Mouse (Mus musculus) forebrain, embryonic 15.5 days (tissue): ENCODE measurements around the gene Btf3. TPM values are rescaled to one million over a fixed set of nuclear protein-coding genes. Genes with fewer than 3 reads are reported as not detected.

Source experiments
- ATAC-seq: fragments of 200-750 bp; cut with Nextera tagmentation; replicated peaks from 2 replicates; pipeline ENCODE4 v1.8.0; 2017; ENCODE audit warnings: mild to moderate bottlenecking, moderate TSS enrichment, moderate library complexity
- H3K27ac ChIP-seq: fragments of 300-500 bp; sonication (generic); replicated peaks from 2 replicates; pipeline ENCODE4 v1.5.1; 2015; ENCODE audit warnings: mild to moderate bottlenecking, inconsistent platforms
- H3K27me3 ChIP-seq: fragments of 300-500 bp; sonication (generic); 2 replicates; pipeline ENCODE4 v1.6.1; 2015; ENCODE audit warnings: inconsistent platforms
- H3K36me3 ChIP-seq: fragments of 300-500 bp; sonication (generic); 2 replicates; pipeline ENCODE4 v1.6.1; 2015; ENCODE audit warnings: mild to moderate bottlenecking, inconsistent platforms
- H3K4me1 ChIP-seq: fragments of 300-500 bp; sonication (generic); 2 replicates; pipeline ENCODE4 v1.6.1; 2015; ENCODE audit warnings: inconsistent platforms
- H3K4me2 ChIP-seq: fragments of 300-500 bp; sonication (generic); replicated peaks from 2 replicates; pipeline ENCODE4 v1.6.1; 2015; ENCODE audit warnings: mild to moderate bottlenecking, inconsistent platforms
- H3K4me3 ChIP-seq: fragments of 300-500 bp; sonication (generic); 2 replicates; pipeline ENCODE4 v1.5.1; 2015; ENCODE audit warnings: mild to moderate bottlenecking, inconsistent platforms
- H3K9ac ChIP-seq: fragments of 300-500 bp; sonication (generic); replicated peaks from 2 replicates; pipeline ENCODE4 v1.6.1; 2015; ENCODE audit warnings: mild to moderate bottlenecking, inconsistent platforms
- H3K9me3 ChIP-seq: fragments of 300-500 bp; sonication (generic); 2 replicates; pipeline ENCODE4 v1.6.1; 2016; ENCODE audit warnings: inconsistent platforms
- WGBS: fragments of 180-500 bp; shearing (Covaris S2); methylation state at CpG from one replicate; pipeline ENCODE4 v1.1.7; 2015; ENCODE audit warnings: mixed read lengths; 5-methylcytosine and 5-hydroxymethylcytosine counted together
- polyA plus RNA-seq: library from polyadenylated mRNA; unstranded; fragments of >200 nt; fragmentation: Nextera tagmentation; extraction: Ambion mirVana; gene quantifications from 2 replicates; pipeline ENCODE4 v1.2.1, GENCODE M21; 2015

Gene Btf3
- polyA plus RNA-seq, 1 experiment from 2014 or later = 597 TPM

DNA sequence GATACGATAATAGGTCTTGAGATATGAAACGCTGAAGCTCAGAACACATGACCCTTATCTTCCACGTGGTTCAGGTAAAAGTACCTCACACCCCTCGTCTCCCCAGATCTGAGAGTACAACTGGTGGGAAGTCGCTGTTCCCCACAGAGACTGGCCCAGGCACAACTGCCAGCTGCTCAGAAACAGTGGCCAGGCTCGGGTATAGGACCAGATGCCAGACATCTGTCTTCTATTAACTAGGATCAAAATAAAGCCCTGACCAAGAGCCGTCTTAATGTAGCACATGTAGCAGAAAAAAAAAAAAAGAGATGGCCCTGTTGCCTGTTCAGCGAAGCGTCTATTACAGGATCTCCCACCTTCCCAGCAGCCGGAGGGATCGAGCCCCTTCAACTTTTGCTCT, 8.2 kb upstream of the Btf3 start:
- no peak overlapping the region for H3K9ac ChIP-seq
- H3K9me3 ChIP-seq = no peaks in the 10 kb centered on the region
- H3K27ac ChIP-seq = no peak overlapping the region
- 93% methylated on average over 11 of the region's 11 CpGs for WGBS
- H3K4me1 ChIP-seq = no peaks in the 10 kb centered on the region
- H3K27me3 ChIP-seq = no peaks in the 10 kb centered on the region
- no peaks in the 10 kb centered on the region for H3K36me3 ChIP-seq
- no peak for ATAC-seq
- no peak overlapping the region for H3K4me2 ChIP-seq
- H3K4me3 ChIP-seq = no peak overlapping the region

DNA sequence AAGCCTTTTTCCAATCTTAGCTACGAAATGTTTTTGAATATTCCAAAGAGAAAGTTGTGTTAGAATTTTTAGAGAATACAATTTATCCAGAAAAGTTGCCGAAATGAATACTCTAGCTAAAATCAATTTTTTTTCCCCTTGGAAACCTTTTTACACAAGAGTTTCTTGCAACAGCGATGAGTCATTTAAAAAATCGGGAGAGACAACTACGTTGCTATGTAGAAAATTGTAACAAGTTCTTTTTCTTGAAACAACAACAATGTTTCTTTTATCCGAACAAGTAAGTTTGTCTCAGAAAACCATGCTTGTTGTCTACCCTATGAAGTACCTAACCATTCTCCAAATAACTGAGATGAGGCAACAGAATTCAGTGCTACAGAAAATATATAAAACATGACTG, 1.1 kb upstream of the Btf3 start:
- H3K4me2 ChIP-seq = peak overlapping the region; percentile 72; the same call in 1 of the 2 replicates

DNA sequence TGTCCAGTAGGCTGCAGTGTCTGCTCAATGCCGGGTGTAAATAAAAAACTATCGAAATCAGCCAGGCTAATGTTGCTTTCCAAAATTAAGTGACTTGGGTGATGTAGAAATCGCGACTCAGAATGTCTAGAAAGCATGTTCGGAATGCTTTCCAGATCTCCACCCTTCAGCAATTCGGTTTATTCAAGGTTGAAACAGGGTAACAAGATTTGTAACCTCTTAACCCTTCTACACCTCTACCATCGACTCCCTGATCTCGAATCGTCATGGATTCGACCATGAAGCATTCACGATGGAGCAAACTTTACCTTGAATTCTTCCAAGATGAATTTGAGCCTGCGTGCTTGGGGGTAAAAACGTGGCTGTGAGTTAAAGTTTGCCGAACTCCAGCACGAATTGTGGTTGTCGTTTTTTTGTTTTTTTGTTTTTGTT, 456 bp upstream of the Btf3 start:
- no peaks in the 10 kb centered on the region for H3K27me3 ChIP-seq
- ATAC-seq = no peak
- H3K4me2 ChIP-seq = peak overlapping the region; percentile 72
- H3K9ac ChIP-seq = peak overlapping the region; percentile 97
- peak overlapping the region; percentile 91 for H3K27ac ChIP-seq
- H3K36me3 ChIP-seq = peaks cover 21% of the 10 kb centered on the region
- H3K4me1 ChIP-seq = peaks cover 26% of the 10 kb centered on the region
- 2% methylated on average over 16 of the region's 16 CpGs for WGBS
- no peaks in the 10 kb centered on the region for H3K9me3 ChIP-seq
- peak overlapping the region; percentile 98 for H3K4me3 ChIP-seq

More for the DNA sequence above, 1.1 kb upstream of the Btf3 start:
- Histone ChIP-seq H3K27ac (no peak overlapping the region), H3K9ac (no peak overlapping the region; the same call in 1 of the 2 replicates), H3K36me3 (peaks cover 16% of the 10 kb centered on the region), H3K27me3 (no peaks in the 10 kb centered on the region), H3K4me3 (no peak overlapping the region), H3K4me1 (peaks cover 26% of the 10 kb centered on the region), H3K9me3 (no peaks in the 10 kb centered on the region)
- 92% methylated on average over 6 of the region's 6 CpGs for WGBS
- no peak for ATAC-seq

DNA sequence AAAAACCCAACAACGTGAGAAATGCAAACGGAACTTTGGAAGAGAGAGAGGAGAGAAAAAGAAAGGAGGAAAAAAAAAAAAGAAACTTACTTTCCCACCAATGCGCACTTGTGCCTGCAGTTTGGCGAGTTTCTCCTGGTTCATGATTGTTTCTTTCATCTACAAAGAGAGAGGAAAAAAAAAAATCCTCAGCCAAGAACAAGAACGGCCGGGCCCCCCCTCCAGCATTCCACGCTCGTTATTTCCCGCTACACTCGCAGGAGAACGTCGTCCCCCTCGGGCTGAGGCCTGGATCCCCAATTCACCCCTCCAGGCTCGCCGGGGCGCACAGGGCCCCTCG, 696 bp downstream of the Btf3 start:
- H3K4me2 ChIP-seq = peak overlapping the region; percentile 72
- H3K36me3 ChIP-seq = peaks cover 32% of the 10 kb centered on the region
- H3K27me3 ChIP-seq = no peaks in the 10 kb centered on the region
- H3K27ac ChIP-seq = peak overlapping the region; percentile 91
- peaks cover 26% of the 10 kb centered on the region for H3K4me1 ChIP-seq
- H3K4me3 ChIP-seq = peak overlapping the region; percentile 98
- ATAC-seq = no peak
- WGBS = under 1% methylated on average over 17 of the region's 17 CpGs
- H3K9me3 ChIP-seq = no peaks in the 10 kb centered on the region
- peak overlapping the region; percentile 97 for H3K9ac ChIP-seq

DNA sequence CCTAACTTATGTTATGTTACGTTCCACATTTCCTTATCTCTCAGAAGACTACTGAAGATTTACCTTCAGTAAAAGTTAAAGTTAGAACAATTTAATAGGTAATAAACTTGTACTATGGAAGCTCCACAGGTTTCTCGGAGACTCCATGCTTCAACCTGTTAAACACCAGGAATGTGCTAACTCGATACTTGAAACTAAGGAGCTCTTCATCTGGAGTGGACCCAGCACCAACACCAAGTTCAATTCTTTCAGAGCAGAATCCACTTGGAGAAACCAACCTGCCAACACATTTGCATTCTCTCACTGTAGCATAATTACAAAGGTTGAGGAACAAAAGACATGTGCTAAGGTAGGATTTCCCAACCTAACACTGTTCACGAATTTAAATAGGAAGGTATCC, 1.7 kb downstream of the Btf3 start:
- Histone ChIP-seq H3K4me3 (peak overlapping the region; percentile 98; the same call in 1 of the 2 replicates), H3K9ac (no peak overlapping the region)

DNA sequence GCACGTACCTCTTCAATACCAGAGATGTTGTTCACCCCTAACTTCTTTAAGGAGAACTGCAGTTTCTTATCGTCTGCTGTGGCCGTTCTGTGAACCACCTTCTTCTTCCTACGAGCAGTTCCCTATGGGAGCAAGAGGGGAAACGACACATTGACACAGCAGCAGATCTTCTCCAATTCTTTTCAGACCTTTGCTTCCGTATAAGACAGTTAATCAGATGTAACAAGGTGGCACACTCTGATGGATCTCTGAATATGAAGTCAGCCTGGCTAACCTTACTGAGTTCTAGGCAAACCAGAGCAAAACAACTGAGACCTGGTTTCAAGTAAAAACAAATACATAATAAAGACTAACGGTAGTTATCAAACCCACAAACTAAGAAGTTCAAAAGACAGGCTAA, 3.2 kb downstream of the Btf3 start:
- H3K4me1 ChIP-seq = peaks cover 26% of the 10 kb centered on the region
- no peak overlapping the region for H3K9ac ChIP-seq
- no peak overlapping the region for H3K4me3 ChIP-seq
- no peaks in the 10 kb centered on the region for H3K9me3 ChIP-seq
- no peak overlapping the region for H3K27ac ChIP-seq
- ATAC-seq = no peak
- peaks cover 53% of the 10 kb centered on the region for H3K36me3 ChIP-seq
- 85% methylated on average over 7 of the region's 7 CpGs for WGBS
- no peak overlapping the region for H3K4me2 ChIP-seq
- no peaks in the 10 kb centered on the region for H3K27me3 ChIP-seq

More for the DNA sequence above, 1.7 kb downstream of the Btf3 start:
- Histone ChIP-seq H3K27me3 (no peaks in the 10 kb centered on the region), H3K27ac (no peak overlapping the region), H3K9me3 (no peaks in the 10 kb centered on the region), H3K4me2 (peak overlapping the region; percentile 72; the same call in 1 of the 2 replicates), H3K4me1 (peaks cover 26% of the 10 kb centered on the region), H3K36me3 (peaks cover 42% of the 10 kb centered on the region)
- WGBS = 73% methylated on average over 4 of the region's 4 CpGs
- no peak for ATAC-seq

- Histone ChIP-seq H3K4me1 (peaks cover 22% of the 10 kb centered on the region), H3K9me3 (no peaks in the 10 kb centered on the region), H3K27ac (no peak overlapping the region), H3K36me3 (peaks cover 61% of the 10 kb centered on the region), H3K4me3 (no peak overlapping the region), H3K9ac (no peak overlapping the region), H3K27me3 (no peaks in the 10 kb centered on the region), H3K4me2 (no peak overlapping the region)
- 97% methylated on average over 5 of the region's 5 CpGs for WGBS
- ATAC-seq = no peak
Observed at GRCm38 (mm10) chr13:98311597-98311996, 5.2 kb downstream of the Btf3 start.

DNA sequence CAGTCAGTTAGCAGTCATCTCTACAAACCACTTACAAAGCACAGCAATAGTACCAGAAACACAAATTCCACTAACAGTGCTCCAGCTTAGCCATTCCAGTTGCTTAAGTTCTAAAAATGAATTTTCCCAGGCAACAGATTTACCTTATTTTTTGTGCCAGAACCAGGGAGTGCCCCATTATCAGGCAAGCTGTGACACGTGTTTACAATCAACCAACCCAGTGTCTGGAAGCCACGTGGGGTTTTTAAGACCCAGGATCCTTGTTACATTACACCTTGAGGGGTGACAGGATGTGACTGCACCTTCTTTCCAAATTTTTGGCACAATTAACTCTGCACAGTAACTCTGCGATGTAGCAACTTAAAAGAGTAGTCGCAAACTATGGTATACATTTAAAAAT, 8.1 kb downstream of the Btf3 start:
- no peak for ATAC-seq

DNA sequence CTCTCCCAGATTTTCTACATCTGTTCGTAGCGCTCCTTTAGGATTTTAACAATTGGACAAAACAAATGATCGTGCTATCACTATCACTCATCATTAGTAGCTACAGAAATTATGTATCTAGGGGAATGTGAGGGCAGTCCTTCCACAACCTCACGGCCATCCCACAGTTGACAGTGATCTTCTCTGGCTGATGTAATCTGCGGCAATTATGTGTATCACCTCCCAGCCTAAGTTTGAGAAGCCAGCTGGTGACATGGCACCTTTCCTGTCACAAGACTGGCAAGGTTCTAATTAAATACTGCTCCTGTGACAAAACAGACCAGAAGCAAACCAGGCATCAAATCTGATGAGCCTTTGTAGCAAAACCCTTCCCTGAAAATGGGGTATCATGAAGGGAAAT, 8.8 kb downstream of the Btf3 start:
- Histone ChIP-seq H3K4me2 (no peak overlapping the region), H3K27me3 (no peaks in the 10 kb centered on the region), H3K9ac (no peak overlapping the region), H3K27ac (no peak overlapping the region), H3K4me1 (peaks cover 7% of the 10 kb centered on the region; the same call in 1 of the 2 replicates), H3K4me3 (no peak overlapping the region), H3K9me3 (no peaks in the 10 kb centered on the region), H3K36me3 (peaks cover 46% of the 10 kb centered on the region)
- no peak for ATAC-seq
- WGBS = 73% methylated on average over 5 of the region's 5 CpGs

More for the DNA sequence above, 8.1 kb downstream of the Btf3 start:
- no peak overlapping the region for H3K9ac ChIP-seq
- H3K4me3 ChIP-seq = no peak overlapping the region
- peaks cover 54% of the 10 kb centered on the region for H3K36me3 ChIP-seq
- no peak overlapping the region for H3K4me2 ChIP-seq
- H3K4me1 ChIP-seq = peaks cover 7% of the 10 kb centered on the region; the same call in 1 of the 2 replicates
- no peaks in the 10 kb centered on the region for H3K27me3 ChIP-seq
- no peak overlapping the region for H3K27ac ChIP-seq
- 82% methylated on average over 4 of the region's 4 CpGs for WGBS
- no peaks in the 10 kb centered on the region for H3K9me3 ChIP-seq

DNA sequence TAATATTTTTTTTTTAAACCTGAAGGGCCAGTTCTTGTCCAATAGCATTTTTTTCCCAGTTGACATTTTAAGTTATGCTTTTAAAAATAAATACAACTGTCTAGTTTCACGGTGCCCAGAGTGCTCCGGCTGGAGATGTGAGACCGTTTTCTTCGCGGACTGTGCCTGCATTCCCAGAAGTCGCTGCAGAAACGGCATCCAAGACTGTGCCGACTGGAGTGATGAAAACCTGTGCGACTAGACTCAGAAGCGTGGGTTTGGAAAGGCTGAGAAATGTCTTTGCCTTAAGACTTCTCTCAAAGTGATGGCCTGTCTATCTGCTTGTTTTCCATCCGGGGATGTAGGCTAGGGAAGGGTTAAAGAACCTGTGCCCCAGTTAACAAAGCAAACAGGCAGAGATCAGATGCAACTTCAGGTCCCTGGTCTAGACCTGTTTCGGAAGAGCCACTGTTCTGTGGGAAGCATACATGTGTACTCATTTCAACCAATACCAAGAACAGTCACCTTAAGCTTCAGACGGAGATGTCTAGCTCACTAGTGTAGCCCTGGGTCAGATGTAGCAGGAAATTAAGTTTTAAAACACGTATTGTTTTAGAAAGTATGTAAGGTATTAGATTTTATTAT, 9.8 kb downstream of the Btf3 start:
- 56% methylated on average over 14 of the region's 14 CpGs for WGBS
- H3K4me1 ChIP-seq = peaks cover 7% of the 10 kb centered on the region; the same call in 1 of the 2 replicates
- H3K4me2 ChIP-seq = no peak overlapping the region
- H3K9me3 ChIP-seq = no peaks in the 10 kb centered on the region
- ATAC-seq = no peak
- H3K9ac ChIP-seq = no peak overlapping the region
- no peak overlapping the region for H3K4me3 ChIP-seq
- H3K27ac ChIP-seq = peak overlapping the region; percentile 49
- H3K36me3 ChIP-seq = peaks cover 38% of the 10 kb centered on the region
- no peaks in the 10 kb centered on the region for H3K27me3 ChIP-seq

GRCm38 (mm10) chr13:98306393-98306792, 10.4 kb downstream of the Btf3 start:
- Histone ChIP-seq H3K4me3 (no peak overlapping the region), H3K27ac (peak overlapping the region; percentile 59), H3K9ac (no peak overlapping the region), H3K4me1 (peaks cover 7% of the 10 kb centered on the region; the same call in 1 of the 2 replicates), H3K9me3 (no peaks in the 10 kb centered on the region), H3K36me3 (peaks cover 32% of the 10 kb centered on the region), H3K27me3 (no peaks in the 10 kb centered on the region), H3K4me2 (no peak overlapping the region)
- WGBS = 22% methylated on average over 5 of the region's 5 CpGs
- 0 out of 2 replicates have a peak, but pooled peaks have one; percentile 44 for ATAC-seq

DNA sequence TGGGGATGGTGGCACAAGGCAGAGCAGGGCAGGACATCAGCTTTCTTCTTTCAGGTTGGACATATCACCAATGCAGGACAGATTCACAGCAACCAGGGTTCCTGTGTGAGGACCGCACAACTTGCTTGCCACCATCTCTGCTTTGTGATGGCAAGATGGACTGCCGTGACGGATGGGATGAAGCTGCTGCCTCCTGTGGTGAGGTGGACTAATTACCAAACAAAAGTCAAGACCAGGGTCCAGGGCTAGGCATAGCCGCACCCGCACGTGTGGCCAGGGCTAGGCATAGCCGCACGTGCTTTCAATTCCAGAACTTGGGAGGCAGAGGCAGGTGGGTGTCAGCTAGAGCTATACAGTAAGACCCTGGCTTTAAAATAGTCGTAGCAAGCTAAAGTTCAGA, 11.5 kb downstream of the Btf3 start:
- no peaks in the 10 kb centered on the region for H3K9me3 ChIP-seq
- no peak overlapping the region for H3K4me2 ChIP-seq
- no peak overlapping the region for H3K27ac ChIP-seq
- 88% methylated on average over 9 of the region's 9 CpGs for WGBS
- H3K4me1 ChIP-seq = peaks cover 7% of the 10 kb centered on the region; the same call in 1 of the 2 replicates
- H3K4me3 ChIP-seq = no peak overlapping the region
- no peaks in the 10 kb centered on the region for H3K27me3 ChIP-seq
- ATAC-seq = no peak
- H3K36me3 ChIP-seq = peaks cover 21% of the 10 kb centered on the region
- no peak overlapping the region for H3K9ac ChIP-seq
